Mouse (Mus musculus) stomach, postnatal 0 days (tissue): Measurements from ENCODE around the gene Gpm6a.
"Not testable (repeated sequence)": the region's sequence is repeated elsewhere in the genome, so short reads cannot be mapped to it uniquely, and the experiment has no call there.

Source experiments
- CTCF ChIP-seq: IDR thresholded peaks from 2 replicates; pipeline ENCODE4 v1.5.1; 2016; ENCODE audit warnings: antibody characterized with exemption, low read depth, mild to moderate bottlenecking, moderate library complexity
- EP300 ChIP-seq: optimal IDR thresholded peaks from 2 replicates; pipeline ENCODE3; 2016; ENCODE audit warnings: antibody characterized with exemption

DNA sequence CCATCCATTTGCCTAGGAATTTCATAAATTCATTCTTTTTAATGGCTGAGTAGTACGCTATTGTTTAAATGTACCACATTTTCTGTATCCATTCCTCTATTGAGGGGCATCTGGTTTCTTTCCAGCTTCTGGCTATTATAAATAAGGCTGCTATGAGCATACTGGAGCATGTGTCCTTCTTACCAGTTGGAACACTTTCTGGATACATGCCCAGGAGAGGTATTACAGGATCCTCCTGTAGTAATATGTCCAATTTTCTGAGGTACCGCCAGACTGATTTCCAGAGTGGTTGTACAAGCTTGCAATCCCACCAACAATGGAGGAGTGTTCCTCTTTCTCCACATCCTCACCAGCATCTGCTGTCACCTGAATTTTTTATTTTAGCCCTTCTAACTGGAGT lies 114.2 kb downstream of the Gpm6a start:
- not testable (repeated sequence) for TF ChIP-seq CTCF, EP300
